Mouse (Mus musculus) 3134 (cell line): Measurements from ENCODE around the gene Efna3.

Experiments
- DNase-seq: peaks from one replicate; pipeline ENCODE4 v3.0.0-alpha.2; 2011; ENCODE audit warnings: low spot score; ENCODE audit not compliant: insufficient read length; ENCODE audit errors: extremely low read depth

Efna3 gene

GRCm38 (mm10) chr3:89317246-89317645 lies 5.5 kb downstream of the Efna3 start:
- no peak for DNase-seq

GRCm38 (mm10) chr3:89316833-89317232 lies 5.9 kb downstream of the Efna3 start:
- DNase-seq = peak; percentile 71

GRCm38 (mm10) chr3:89315930-89316831 lies 6.6 kb downstream of the Efna3 start:
- no peak for DNase-seq

- DNase-seq = peak; percentile 78
Measured at GRCm38 (mm10) chr3:89315195-89315929, 7.4 kb downstream of the Efna3 start.

GRCm38 (mm10) chr3:89314791-89315190 lies 8.0 kb downstream of the Efna3 start:
- DNase-seq = no peak

- no peak for DNase-seq
Measured at GRCm38 (mm10) chr3:89314340-89314739, 8.4 kb downstream of the Efna3 start.

GRCm38 (mm10) chr3:89308089-89308488 lies 14.7 kb downstream of the Efna3 start:
- peak; percentile 62 for DNase-seq

GRCm38 (mm10) chr3:89305551-89306325 lies 17.0 kb downstream of the Efna3 start:
- DNase-seq = no peak

- DNase-seq = no peak
Measured at GRCm38 (mm10) chr3:89305105-89305504, 17.7 kb downstream of the Efna3 start.

GRCm38 (mm10) chr3:89304440-89304839 lies 18.3 kb downstream of the Efna3 start:
- no peak for DNase-seq

GRCm38 (mm10) chr3:89300514-89300913 lies 22.3 kb downstream of the Efna3 start:
- DNase-seq = no peak

GRCm38 (mm10) chr3:89300071-89300470 lies 22.7 kb downstream of the Efna3 start:
- DNase-seq = no peak

- no peak for DNase-seq
Measured at GRCm38 (mm10) chr3:89299499-89299898, 23.3 kb downstream of the Efna3 start.

- DNase-seq = no peak
Measured at GRCm38 (mm10) chr3:89298908-89299307, 23.9 kb downstream of the Efna3 start.

GRCm38 (mm10) chr3:89296761-89297396 lies 25.9 kb downstream of the Efna3 start:
- no peak for DNase-seq

GRCm38 (mm10) chr3:89295685-89296230 lies 27.0 kb downstream of the Efna3 start:
- DNase-seq = no peak

- no peak for DNase-seq
Measured at GRCm38 (mm10) chr3:89294195-89294594, 28.6 kb downstream of the Efna3 start.

- DNase-seq = no peak
Measured at GRCm38 (mm10) chr3:89293247-89293918, 29.4 kb downstream of the Efna3 start.

GRCm38 (mm10) chr3:89292303-89292702 lies 30.5 kb downstream of the Efna3 start:
- no peak for DNase-seq

GRCm38 (mm10) chr3:89291874-89292273 lies 30.9 kb downstream of the Efna3 start:
- no peak for DNase-seq
